Mouse (Mus musculus) embryonic facial prominence, embryonic 11.5 days (tissue): ENCODE data around the gene Inpp5a. TPM values are rescaled to one million over a fixed set of nuclear protein-coding genes. Genes with fewer than 3 reads are reported as not detected.

Experiments used
- ATAC-seq: fragments of 200-750 bp; cut with Nextera tagmentation; replicated peaks from 2 replicates; pipeline ENCODE4 v1.8.0; 2017; ENCODE audit warnings: low read depth; ENCODE audit not compliant: insufficient number of reproducible peaks, low FRiP score, low TSS enrichment
- DNase-seq: peaks from one replicate; pipeline ENCODE4 v3.0.0-alpha.2; 2015; ENCODE audit warnings: low spot score
- H3K27ac ChIP-seq: fragments of 300-500 bp; sonication (generic); replicated peaks from 2 replicates; pipeline ENCODE4 v1.5.1; 2014; ENCODE audit warnings: mild to moderate bottlenecking, low read depth, low read length, control low read depth
- H3K27me3 ChIP-seq: fragments of 300-500 bp; sonication (generic); 2 replicates; pipeline ENCODE4 v1.6.1; 2014; ENCODE audit warnings: mild to moderate bottlenecking, low read length, moderate library complexity, mixed read lengths; ENCODE audit not compliant: control insufficient read depth, insufficient read depth
- H3K36me3 ChIP-seq: fragments of 300-500 bp; sonication (generic); replicated peaks from 2 replicates; pipeline ENCODE4 v1.6.1; 2014; ENCODE audit warnings: low read depth, mild to moderate bottlenecking, low read length, moderate library complexity, mixed read lengths; ENCODE audit not compliant: control insufficient read depth, insufficient read depth
- H3K4me1 ChIP-seq: fragments of 300-500 bp; sonication (generic); 2 replicates; pipeline ENCODE4 v1.6.1; 2014; ENCODE audit warnings: low read length, mixed read lengths; ENCODE audit not compliant: control insufficient read depth, insufficient read depth
- H3K4me2 ChIP-seq: fragments of 300-500 bp; sonication (generic); 2 replicates; pipeline ENCODE4 v1.6.1; 2014; ENCODE audit warnings: low read depth, mild to moderate bottlenecking, control low read depth, low read length, moderate library complexity
- H3K4me3 ChIP-seq: fragments of 300-500 bp; sonication (generic); 2 replicates; pipeline ENCODE4 v1.5.1; 2014; ENCODE audit warnings: low read depth, low read length, control low read depth
- H3K9ac ChIP-seq: fragments of 300-500 bp; sonication (generic); replicated peaks from 2 replicates; pipeline ENCODE4 v1.6.1; 2014; ENCODE audit warnings: mild to moderate bottlenecking, control low read depth, low read length
- H3K9me3 ChIP-seq: fragments of 300-500 bp; sonication (generic); replicated peaks from 2 replicates; pipeline ENCODE4 v1.6.1; 2016; ENCODE audit warnings: mild to moderate bottlenecking, low read length, inconsistent platforms, mixed read lengths; ENCODE audit not compliant: control insufficient read depth
- WGBS: fragments of 180-500 bp; shearing (Covaris S2); extraction: QIAGEN DNeasy Blood & Tissue Kit; methylation state at CpG from one replicate; pipeline ENCODE4 v1.1.7; 2014; 5-methylcytosine and 5-hydroxymethylcytosine counted together
- polyA plus RNA-seq: library from polyadenylated mRNA; unstranded; fragments of >200 nt; fragmentation: Nextera tagmentation; extraction: Ambion mirVana; gene quantifications from 2 replicates; pipeline ENCODE4 v1.2.1, GENCODE M21; 2014

Inpp5a gene
- polyA plus RNA-seq, 1 experiment from 2014 or later: 28.4 TPM

DNA sequence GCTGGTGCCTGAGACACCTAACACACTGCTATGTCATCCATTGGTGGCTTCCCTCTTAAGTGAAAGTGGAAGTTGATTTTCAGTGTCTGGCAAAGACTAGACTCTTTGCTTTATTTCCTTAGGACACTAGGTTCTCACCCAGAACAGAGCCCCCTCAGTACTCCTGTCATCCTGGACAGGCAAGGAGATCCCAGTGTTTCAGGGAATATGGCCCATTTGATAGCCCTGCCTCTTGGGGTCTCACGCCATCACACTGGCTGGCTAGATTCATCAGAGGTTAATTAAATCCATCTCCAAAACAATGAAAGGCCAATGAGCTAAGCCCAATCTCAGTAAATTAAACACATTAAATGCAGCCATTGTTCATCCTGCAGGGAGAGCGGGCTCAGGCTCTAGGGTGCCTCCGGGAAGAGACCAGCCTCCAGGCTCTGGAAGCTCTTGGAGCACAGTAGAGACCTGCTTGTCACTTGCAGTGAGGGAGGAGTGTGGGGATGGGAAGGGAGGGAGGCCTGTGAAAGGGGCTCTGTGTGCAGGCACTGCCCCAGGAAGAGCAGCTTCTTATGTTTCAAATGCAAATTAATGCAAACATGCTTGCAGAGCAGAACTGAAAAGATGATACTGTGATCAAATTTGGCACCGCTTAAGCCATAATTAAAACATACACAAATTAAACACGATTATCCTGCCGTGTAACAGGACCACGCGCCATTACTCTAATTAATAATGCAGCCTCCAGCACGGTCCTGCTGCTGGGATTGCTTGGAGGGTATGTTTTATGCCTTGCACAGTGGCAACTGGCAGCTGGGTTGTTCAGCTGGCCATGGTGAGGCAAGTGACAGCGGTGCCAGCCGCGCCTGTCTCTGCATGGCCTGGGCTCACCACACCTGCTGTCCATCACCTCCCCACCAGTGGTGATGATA lies 156.1 kb downstream of the Inpp5a start:
- ATAC-seq: peak; percentile 80
- H3K4me3 ChIP-seq: no peak overlapping the region
- H3K4me1 ChIP-seq: no peaks in the 10 kb centered on the region
- H3K27me3 ChIP-seq: no peaks in the 10 kb centered on the region
- peak; percentile 28 for DNase-seq
- no peak overlapping the region for H3K9ac ChIP-seq
- no peak overlapping the region for H3K4me2 ChIP-seq
- H3K36me3 ChIP-seq: no peaks in the 10 kb centered on the region
- WGBS: 42% methylated on average over 12 of the region's 12 CpGs
- no peak overlapping the region for H3K27ac ChIP-seq
- H3K9me3 ChIP-seq: no peaks in the 10 kb centered on the region

DNA sequence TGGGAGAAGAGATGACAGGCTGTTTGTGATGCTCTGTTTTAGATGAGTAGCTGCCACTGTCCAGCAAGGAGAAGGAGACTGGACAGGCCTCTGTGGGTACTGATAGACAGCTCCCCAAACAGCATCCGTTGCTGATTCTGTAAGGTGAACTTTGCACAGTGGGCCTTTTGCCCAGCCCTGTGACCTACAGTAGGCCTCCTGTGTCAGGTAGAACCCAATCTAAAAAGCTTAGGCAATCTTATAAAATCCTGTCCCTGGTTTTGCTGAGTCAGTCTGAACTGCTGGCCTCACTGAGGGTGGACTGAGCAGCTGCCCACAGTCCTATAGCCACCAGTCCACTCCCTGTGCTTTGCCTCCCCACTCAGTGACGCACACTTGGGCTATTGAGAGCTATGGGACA lies 158.4 kb downstream of the Inpp5a start:
- no peaks in the 10 kb centered on the region for H3K9me3 ChIP-seq
- ATAC-seq: no peak
- no peak overlapping the region for H3K4me2 ChIP-seq
- H3K9ac ChIP-seq: no peak overlapping the region
- 77% methylated on average over 2 of the region's 2 CpGs for WGBS
- DNase-seq: no peak
- H3K4me1 ChIP-seq: no peaks in the 10 kb centered on the region
- H3K27me3 ChIP-seq: no peaks in the 10 kb centered on the region
- H3K27ac ChIP-seq: no peak overlapping the region
- no peaks in the 10 kb centered on the region for H3K36me3 ChIP-seq
- H3K4me3 ChIP-seq: no peak overlapping the region

DNA sequence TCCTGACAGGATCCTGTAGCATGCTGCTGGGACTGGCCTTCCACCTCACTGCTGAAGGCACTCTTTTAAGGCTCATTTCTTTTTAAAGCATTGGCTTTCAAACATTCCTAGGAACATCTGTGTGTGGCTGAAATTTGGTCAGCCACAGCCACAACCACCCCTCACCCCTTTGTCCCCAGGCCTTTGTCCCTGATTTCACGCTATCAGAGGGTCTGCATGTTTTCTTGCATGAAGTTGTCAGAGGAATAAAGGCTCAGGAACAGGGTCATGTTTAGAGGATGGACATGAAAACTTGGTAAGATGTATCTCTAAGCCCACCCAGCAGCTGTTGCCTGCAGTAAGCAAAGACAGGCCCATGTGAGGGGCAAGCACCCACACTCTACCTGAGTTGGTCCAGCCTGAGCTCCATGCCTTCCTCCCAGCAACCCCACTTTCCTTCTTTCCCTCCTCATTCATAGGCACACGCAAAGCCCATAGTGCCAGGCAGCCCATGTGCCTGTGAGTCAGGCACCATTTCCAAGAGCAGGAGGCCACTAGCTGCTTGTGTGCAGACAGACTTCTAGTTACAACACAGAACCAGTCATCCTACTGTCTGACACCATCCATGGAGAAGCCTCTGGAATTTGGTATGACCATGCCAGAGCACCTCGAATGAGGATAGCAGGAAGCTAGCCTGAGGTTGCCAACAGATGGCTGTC lies 161.3 kb downstream of the Inpp5a start:
- no peaks in the 10 kb centered on the region for H3K36me3 ChIP-seq
- DNase-seq (no peak), ATAC-seq (no peak)
- no peaks in the 10 kb centered on the region for H3K4me1 ChIP-seq
- H3K4me2 ChIP-seq: no peak overlapping the region
- H3K4me3 ChIP-seq: no peak overlapping the region
- no peaks in the 10 kb centered on the region for H3K9me3 ChIP-seq
- H3K9ac ChIP-seq: no peak overlapping the region
- no peaks in the 10 kb centered on the region for H3K27me3 ChIP-seq
- H3K27ac ChIP-seq: no peak overlapping the region
- 75% methylated on average over 3 of the region's 3 CpGs for WGBS

DNA sequence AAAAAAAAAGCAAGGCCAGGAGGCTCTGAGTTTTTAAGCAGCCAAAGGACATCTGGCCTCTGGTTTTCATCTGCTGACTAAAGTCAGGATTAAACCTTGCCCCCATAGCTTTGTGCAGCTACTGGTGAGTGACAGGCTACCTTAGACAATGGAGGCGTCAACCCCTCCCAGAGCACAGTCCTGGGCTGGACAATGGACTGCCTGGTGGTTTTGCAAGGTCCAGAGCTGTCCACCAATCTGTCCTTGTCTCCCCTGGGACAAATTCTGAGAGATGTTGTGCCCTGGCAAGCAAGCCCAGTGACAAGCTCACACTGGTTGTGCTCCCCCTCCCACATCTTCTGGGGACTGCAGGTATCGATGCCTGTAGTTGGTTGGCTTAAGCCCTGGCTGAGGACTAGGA lies 162.6 kb downstream of the Inpp5a start:
- Histone ChIP-seq H3K27ac (no peak overlapping the region), H3K4me2 (no peak overlapping the region), H3K36me3 (no peaks in the 10 kb centered on the region), H3K9ac (no peak overlapping the region), H3K4me1 (no peaks in the 10 kb centered on the region), H3K4me3 (no peak overlapping the region), H3K27me3 (no peaks in the 10 kb centered on the region), H3K9me3 (no peaks in the 10 kb centered on the region)
- ATAC-seq: no peak; the same call in 1 of the 2 replicates
- 77% methylated on average over 2 of the region's 2 CpGs for WGBS
- no peak for DNase-seq

DNA sequence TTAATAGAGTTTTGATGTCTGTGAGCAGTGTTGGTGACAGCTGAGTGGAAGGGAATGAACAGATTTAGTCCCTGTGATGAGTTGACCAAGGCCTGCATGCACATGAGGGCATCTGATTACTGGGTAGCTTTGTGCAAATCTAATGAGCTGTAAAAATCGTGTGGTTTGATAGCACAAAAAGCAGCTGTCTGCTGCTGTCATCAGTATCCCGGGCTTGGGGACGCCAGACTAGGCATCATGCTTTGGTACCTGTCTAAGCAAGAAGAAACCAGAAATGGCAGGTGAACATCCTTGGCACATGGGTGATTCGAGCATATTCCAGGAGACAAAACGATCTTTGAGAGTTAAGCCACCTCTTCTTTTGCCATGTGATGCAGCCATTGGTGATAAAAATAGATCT lies 167.4 kb downstream of the Inpp5a start:
- H3K9me3 ChIP-seq: no peaks in the 10 kb centered on the region
- no peak overlapping the region for H3K27ac ChIP-seq
- WGBS: 50% methylated on average over 5 of the region's 5 CpGs
- H3K27me3 ChIP-seq: no peaks in the 10 kb centered on the region
- no peak overlapping the region for H3K4me2 ChIP-seq
- H3K4me3 ChIP-seq: no peak overlapping the region
- no peak overlapping the region for H3K9ac ChIP-seq
- H3K36me3 ChIP-seq: no peaks in the 10 kb centered on the region
- DNase-seq (no peak), ATAC-seq (no peak)
- H3K4me1 ChIP-seq: no peaks in the 10 kb centered on the region

DNA sequence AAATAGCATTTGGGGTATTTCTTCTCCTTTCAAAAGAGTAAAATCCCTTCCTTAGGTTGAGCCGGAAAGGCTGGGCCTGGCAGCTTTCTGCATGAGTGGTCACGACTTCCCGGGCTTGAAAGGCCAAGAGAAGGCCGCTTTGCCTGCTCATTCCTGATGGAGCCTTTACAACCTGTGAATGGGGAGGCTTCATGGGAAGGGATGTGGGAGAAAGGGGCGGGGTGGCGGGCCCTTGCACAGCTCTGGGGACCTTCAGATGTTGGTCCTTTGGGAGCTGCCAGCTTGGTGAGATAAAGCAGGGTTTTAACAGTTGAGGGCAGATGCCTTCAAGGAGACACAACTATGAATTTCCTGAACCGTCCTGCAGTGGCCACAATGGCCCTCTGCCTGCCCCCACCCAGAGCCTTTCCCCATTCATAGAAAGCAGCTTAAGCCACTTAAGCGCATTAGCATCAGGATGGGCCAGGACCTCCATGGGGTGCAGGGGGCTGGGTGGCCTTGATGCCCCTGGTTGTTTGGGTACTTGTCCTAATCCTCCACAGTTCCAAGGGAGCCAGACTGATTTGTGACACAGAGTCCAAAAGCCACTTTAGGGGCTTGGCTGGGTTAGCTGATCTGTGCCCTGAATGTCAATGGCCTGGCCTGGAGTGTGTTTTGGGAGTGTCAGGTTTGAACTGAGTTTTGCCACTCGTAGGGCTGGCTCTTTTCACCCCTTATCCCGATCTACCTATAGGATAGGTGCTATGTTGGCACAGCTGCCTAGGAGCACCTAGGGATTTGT lies 168.0 kb downstream of the Inpp5a start:
- Histone ChIP-seq H3K27me3 (no peaks in the 10 kb centered on the region), H3K36me3 (no peaks in the 10 kb centered on the region), H3K27ac (no peak overlapping the region), H3K9me3 (no peaks in the 10 kb centered on the region), H3K4me2 (no peak overlapping the region), H3K4me1 (no peaks in the 10 kb centered on the region), H3K9ac (no peak overlapping the region), H3K4me3 (no peak overlapping the region)
- 19% methylated on average over 10 of the region's 10 CpGs for WGBS
- DNase-seq (no peak), ATAC-seq (no peak)

DNA sequence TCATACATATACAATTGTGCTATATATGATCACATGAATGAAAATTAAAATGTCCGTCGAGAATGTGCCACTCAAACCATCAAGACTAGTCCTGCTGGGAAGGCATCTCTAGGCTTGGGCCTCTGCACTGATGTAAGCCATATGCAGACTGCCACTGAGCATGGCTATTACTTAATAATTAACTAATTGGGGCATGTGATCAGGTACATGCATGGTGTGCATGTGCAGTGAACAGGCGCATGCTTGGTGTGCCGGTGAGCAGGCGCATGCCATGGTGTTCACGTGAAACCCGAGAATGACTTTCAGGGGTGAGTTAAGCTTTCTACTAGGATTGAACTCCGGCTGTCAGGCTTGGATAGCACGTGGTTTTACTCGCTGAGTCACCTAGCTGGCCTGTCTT lies 170.8 kb downstream of the Inpp5a start:
- H3K4me1 ChIP-seq: no peaks in the 10 kb centered on the region
- 82% methylated on average over 10 of the region's 10 CpGs for WGBS
- H3K36me3 ChIP-seq: no peaks in the 10 kb centered on the region
- H3K9ac ChIP-seq: no peak overlapping the region
- H3K27me3 ChIP-seq: no peaks in the 10 kb centered on the region
- no peaks in the 10 kb centered on the region for H3K9me3 ChIP-seq
- no peak overlapping the region for H3K4me3 ChIP-seq
- no peak overlapping the region for H3K27ac ChIP-seq
- no peak overlapping the region for H3K4me2 ChIP-seq
- ATAC-seq: no peak
- no peak for DNase-seq
